Mouse (Mus musculus) heart, postnatal 0 days (tissue): ENCODE measurements around the gene Gm8773.

ENCODE experiments used
- CTCF ChIP-seq: IDR thresholded peaks from 2 replicates; pipeline ENCODE4 v1.5.1; 2016; ENCODE audit warnings: antibody characterized with exemption, control low read depth, low read depth
- EP300 ChIP-seq: IDR thresholded peaks from 2 replicates; pipeline ENCODE4 v1.6.1; 2016; ENCODE audit warnings: antibody characterized with exemption, low read depth

DNA sequence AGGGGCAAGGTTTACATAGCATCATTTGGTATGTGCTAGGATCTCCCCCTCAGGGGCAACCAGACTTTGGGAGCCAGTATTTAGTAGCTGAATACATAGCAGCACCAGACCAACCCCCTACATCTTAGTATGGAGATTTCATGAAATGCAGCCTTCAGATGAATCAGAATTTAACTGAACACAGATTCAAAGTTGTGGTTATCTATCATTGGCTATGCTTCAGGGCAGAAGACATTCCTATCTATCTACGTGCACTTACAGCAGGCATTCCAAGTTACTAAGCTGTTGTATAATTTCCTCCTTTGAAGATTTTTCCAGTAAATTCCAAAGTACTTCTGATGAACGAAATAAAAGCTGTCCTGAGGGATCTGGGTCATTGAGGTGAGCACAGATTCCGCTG, 51.9 kb downstream of the Gm8773 start:
- TF ChIP-seq EP300 = no peak
- no peak for TF ChIP-seq CTCF
